Mouse (Mus musculus): ENCODE data around the gene Lin52. TPM values are rescaled to one million over a fixed set of nuclear protein-coding genes. Genes with fewer than 3 reads are reported as not detected.

Gene Lin52
- total and polyA plus RNA-seq, 2 experiments from 2014 or later = 22.8 to 67.8 TPM

- Histone ChIP-seq H3K36me3 (ENCODE audit: insufficient read depth, low read length) (no peaks in the 10 kb centered on the region), H3K4me1 (ENCODE audit: insufficient read depth, low read length) (peaks cover 2% of the 10 kb centered on the region; the same call in 1 of the 2 replicates), H3K9me3 (ENCODE audit: low read length) (no peaks in the 10 kb centered on the region), H3K4me2 (ENCODE audit: low read depth, low read length, poor library complexity, severe bottlenecking) (peak within 1 kb of the TSS; percentile 82), H3K9ac (replicated peaks; ENCODE audit: low read length, poor library complexity, severe bottlenecking) (peak within 1 kb of the TSS; percentile 88), H3K27me3 (ENCODE audit: insufficient read depth, low read length) (no peaks in the 10 kb centered on the region), H3K27ac (ENCODE audit: low read depth, low read length) (peak within 1 kb of the TSS; percentile 92), H3K4me3 (ENCODE audit: low read depth, low read length) (peak within 1 kb of the TSS; percentile 86)
- ATAC-seq (ENCODE audit: low FRiP score) (peak; percentile 95), DNase-seq (ENCODE audit: low spot score) (peak; percentile 92)
- 2% methylated on average over 53 of the region's 63 CpGs for WGBS
- no peak for TF ChIP-seq CTCF (IDR thresholded peaks at IDR 0.05)
These were observed 42.3 kb upstream of the Lin52 start, which contains the start of the genes Entpd5 and Bbof1 for GRCm38 (mm10) chr12:84408819-84409507. Gene Entpd5 (minus strand): TSS chr12:84409029. Gene Bbof1 (plus strand): TSS chr12:84409071.

GRCm38 (mm10) chr12:84416834-84417604 is 34.2 kb upstream of the Lin52 start, which contains the start of gene Rnf113a2:
Gene Rnf113a2 (plus strand): TSS chr12:84417196.
- no peaks in the 10 kb centered on the region for H3K9me3 ChIP-seq (ENCODE audit: low read length)
- H3K4me2 ChIP-seq (ENCODE audit: low read depth, low read length, poor library complexity, severe bottlenecking) = peak within 1 kb of the TSS; percentile 76
- ATAC-seq (ENCODE audit: low FRiP score) (peak; percentile 95), DNase-seq (ENCODE audit: low spot score) (peak; percentile 96)
- no peak for TF ChIP-seq CTCF (IDR thresholded peaks at IDR 0.05)
- H3K4me3 ChIP-seq (ENCODE audit: low read depth, low read length) = peak within 1 kb of the TSS; percentile 55
- peak within 1 kb of the TSS; percentile 60 for H3K9ac ChIP-seq (replicated peaks; ENCODE audit: low read length, poor library complexity, severe bottlenecking)
- H3K27ac ChIP-seq (ENCODE audit: low read depth, low read length) = peak within 1 kb of the TSS; percentile 76
- H3K36me3 ChIP-seq (ENCODE audit: insufficient read depth, low read length) = no peaks in the 10 kb centered on the region
- H3K4me1 ChIP-seq (ENCODE audit: insufficient read depth, low read length) = no peaks in the 10 kb centered on the region
- WGBS = 3% methylated on average over 50 of the region's 50 CpGs
- H3K27me3 ChIP-seq (ENCODE audit: insufficient read depth, low read length) = no peaks in the 10 kb centered on the region

GRCm38 (mm10) chr12:84417605-84417922 is 33.7 kb upstream of the Lin52 start:
- TF ChIP-seq CTCF (IDR thresholded peaks at IDR 0.05) = no peak
- 38% methylated on average over 18 of the region's 18 CpGs for WGBS
- Histone ChIP-seq H3K9ac (replicated peaks; ENCODE audit: low read length, poor library complexity, severe bottlenecking) (peak overlapping the region; percentile 60), H3K4me3 (ENCODE audit: low read depth, low read length) (peak overlapping the region; percentile 55), H3K27me3 (ENCODE audit: insufficient read depth, low read length) (no peaks in the 10 kb centered on the region), H3K9me3 (ENCODE audit: low read length) (no peaks in the 10 kb centered on the region), H3K4me2 (ENCODE audit: low read depth, low read length, poor library complexity, severe bottlenecking) (peak overlapping the region; percentile 76), H3K4me1 (ENCODE audit: insufficient read depth, low read length) (no peaks in the 10 kb centered on the region), H3K27ac (ENCODE audit: low read depth, low read length) (peak overlapping the region; percentile 76), H3K36me3 (ENCODE audit: insufficient read depth, low read length) (no peaks in the 10 kb centered on the region)
- ATAC-seq (ENCODE audit: low FRiP score) (peak; percentile 13; the same call in 1 of the 2 replicates), DNase-seq (ENCODE audit: low spot score) (no peak)

GRCm38 (mm10) chr12:84423990-84424389 is 27.2 kb upstream of the Lin52 start:
- no peak overlapping the region for H3K4me3 ChIP-seq (ENCODE audit: low read depth, low read length)
- no peaks in the 10 kb centered on the region for H3K27me3 ChIP-seq (ENCODE audit: insufficient read depth, low read length)
- ATAC-seq (ENCODE audit: low FRiP score) (no peak), DNase-seq (ENCODE audit: low spot score) (no peak)
- H3K9ac ChIP-seq (replicated peaks; ENCODE audit: low read length, poor library complexity, severe bottlenecking) = no peak overlapping the region
- H3K27ac ChIP-seq (ENCODE audit: low read depth, low read length) = no peak overlapping the region
- WGBS = 65% methylated on average over 3 of the region's 3 CpGs
- H3K36me3 ChIP-seq (ENCODE audit: insufficient read depth, low read length) = peaks cover 5% of the 10 kb centered on the region; the same call in 1 of the 2 replicates
- no peaks in the 10 kb centered on the region for H3K9me3 ChIP-seq (ENCODE audit: low read length)
- no peaks in the 10 kb centered on the region for H3K4me1 ChIP-seq (ENCODE audit: insufficient read depth, low read length)
- no peak for TF ChIP-seq CTCF (IDR thresholded peaks at IDR 0.05)
- H3K4me2 ChIP-seq (ENCODE audit: low read depth, low read length, poor library complexity, severe bottlenecking) = no peak overlapping the region

- ATAC-seq (ENCODE audit: low FRiP score) = no peak
- no peak overlapping the region for H3K4me3 ChIP-seq (ENCODE audit: low read depth, low read length)
- no peaks in the 10 kb centered on the region for H3K9me3 ChIP-seq (ENCODE audit: low read length)
- H3K27ac ChIP-seq (ENCODE audit: low read depth, low read length) = no peak overlapping the region
- H3K4me1 ChIP-seq (ENCODE audit: insufficient read depth, low read length) = no peaks in the 10 kb centered on the region
- H3K4me2 ChIP-seq (ENCODE audit: low read depth, low read length, poor library complexity, severe bottlenecking) = no peak overlapping the region
- no peak overlapping the region for H3K9ac ChIP-seq (replicated peaks; ENCODE audit: low read length, poor library complexity, severe bottlenecking)
- TF ChIP-seq CTCF (IDR thresholded peaks at IDR 0.05) = no peak
- no peak for DNase-seq (ENCODE audit: low spot score)
- WGBS = 90% methylated on average over 2 of the region's 2 CpGs
- H3K27me3 ChIP-seq (ENCODE audit: insufficient read depth, low read length) = no peaks in the 10 kb centered on the region
- peaks cover 22% of the 10 kb centered on the region for H3K36me3 ChIP-seq (ENCODE audit: insufficient read depth, low read length)
These were observed 21.4 kb upstream of the Lin52 start for GRCm38 (mm10) chr12:84429825-84430224.

- DNase-seq (ENCODE audit: low spot score) = no peak
- H3K9ac ChIP-seq (replicated peaks; ENCODE audit: low read length, poor library complexity, severe bottlenecking) = no peak overlapping the region
- no peak overlapping the region for H3K4me3 ChIP-seq (ENCODE audit: low read depth, low read length)
- no peaks in the 10 kb centered on the region for H3K27me3 ChIP-seq (ENCODE audit: insufficient read depth, low read length)
- peaks cover 12% of the 10 kb centered on the region for H3K36me3 ChIP-seq (ENCODE audit: insufficient read depth, low read length)
- no peaks in the 10 kb centered on the region for H3K9me3 ChIP-seq (ENCODE audit: low read length)
- ATAC-seq (ENCODE audit: low FRiP score) = no peak
- no peak overlapping the region for H3K27ac ChIP-seq (ENCODE audit: low read depth, low read length)
- H3K4me2 ChIP-seq (ENCODE audit: low read depth, low read length, poor library complexity, severe bottlenecking) = no peak overlapping the region
- no peak for TF ChIP-seq CTCF (IDR thresholded peaks at IDR 0.05)
- no peaks in the 10 kb centered on the region for H3K4me1 ChIP-seq (ENCODE audit: insufficient read depth, low read length)
- 85% methylated on average over 2 of the region's 2 CpGs for WGBS
These were observed 12.5 kb upstream of the Lin52 start for GRCm38 (mm10) chr12:84438697-84439096.

Measured in midbrain, postnatal 0 days (tissue).